Mouse (Mus musculus) thymus, adult 2 months (tissue): ENCODE measurements around the gene Recql5.

ENCODE experiments used
- CTCF ChIP-seq: fragments of 200-500 bp; IDR thresholded peaks from 2 replicates; pipeline ENCODE4 v1.5.1; 2012; ENCODE audit warnings: mild to moderate bottlenecking, control low read depth, low read length, moderate library complexity, borderline replicate concordance; ENCODE audit not compliant: control insufficient read depth, poor library complexity, insufficient read depth; ENCODE audit errors: extremely low read depth
- POLR2A ChIP-seq: fragments of 200-500 bp; IDR thresholded peaks from 2 replicates; pipeline ENCODE4 v1.6.1; 2012; ENCODE audit warnings: mild to moderate bottlenecking, low read length, control low read depth, moderate library complexity; ENCODE audit not compliant: control insufficient read depth, poor library complexity, insufficient read depth; ENCODE audit errors: extremely low read depth

DNA sequence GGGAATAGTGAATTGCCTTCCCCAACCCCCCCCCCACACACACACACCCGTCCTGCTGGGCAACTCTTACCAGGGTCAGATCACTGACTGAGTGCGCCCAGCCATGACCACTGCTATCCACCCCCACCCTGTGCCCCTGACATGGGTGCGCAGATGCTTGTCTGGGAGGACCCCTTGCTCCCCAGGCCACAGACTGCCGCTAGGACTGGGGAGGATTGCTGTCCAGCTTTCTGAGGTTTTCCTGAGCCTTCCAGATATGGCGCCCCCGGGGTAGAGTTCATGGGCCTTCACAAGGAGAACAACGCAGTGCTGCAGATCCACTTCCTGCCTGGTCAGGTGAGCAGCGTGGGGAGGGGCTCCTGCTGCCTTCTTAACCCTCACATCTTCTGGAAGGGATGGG lies 89.0 kb downstream of the Recql5 start:
- TF ChIP-seq POLR2A (no peak), CTCF (no peak)
